Mouse (Mus musculus) heart, postnatal 0 days (tissue): ENCODE data around the gene Ltb4r2. TPM values are rescaled to one million over a fixed set of nuclear protein-coding genes. Genes with fewer than 3 reads are reported as not detected.

Experiments used
- ATAC-seq: fragments of 200-750 bp; cut with Nextera tagmentation; 2 replicates; pipeline ENCODE4 v1.8.0; 2017; ENCODE audit warnings: low read depth, moderate number of reproducible peaks, moderate library complexity; ENCODE audit not compliant: insufficient read depth
- DNase-seq: peaks from one replicate; pipeline ENCODE4 v3.0.0-alpha.2; 2016; ENCODE audit warnings: low spot score
- H3K27ac ChIP-seq: fragments of 300-500 bp; sonication (generic); 2 replicates; pipeline ENCODE4 v1.5.1; 2014; ENCODE audit warnings: low read depth, mild to moderate bottlenecking
- H3K27me3 ChIP-seq: fragments of 300-500 bp; sonication (generic); 2 replicates; pipeline ENCODE4 v1.6.1; 2014; ENCODE audit warnings: low read length, mixed read lengths; ENCODE audit not compliant: control insufficient read depth, insufficient read depth
- H3K36me3 ChIP-seq: fragments of 300-500 bp; sonication (generic); replicated peaks from 2 replicates; pipeline ENCODE4 v1.6.1; 2014; ENCODE audit warnings: low read length, mixed read lengths; ENCODE audit not compliant: control insufficient read depth, insufficient read depth
- H3K4me1 ChIP-seq: fragments of 300-500 bp; sonication (generic); 2 replicates; pipeline ENCODE4 v1.6.1; 2014; ENCODE audit warnings: antibody characterized with exemption; ENCODE audit not compliant: control insufficient read depth, insufficient read depth
- H3K4me2 ChIP-seq: fragments of 300-500 bp; sonication (generic); 2 replicates; pipeline ENCODE4 v1.6.1; 2014; ENCODE audit warnings: low read depth, mild to moderate bottlenecking, low read length, moderate library complexity
- H3K4me3 ChIP-seq: fragments of 300-500 bp; sonication (generic); 2 replicates; pipeline ENCODE4 v1.5.1; 2014; ENCODE audit warnings: low read depth, low read length
- H3K9ac ChIP-seq: fragments of 300-500 bp; sonication (generic); replicated peaks from 2 replicates; pipeline ENCODE4 v1.6.1; 2014; ENCODE audit warnings: low read depth, low read length, mixed read lengths
- H3K9me3 ChIP-seq: fragments of 300-500 bp; sonication (generic); replicated peaks from 2 replicates; pipeline ENCODE4 v1.6.1; 2016; ENCODE audit warnings: low read length; ENCODE audit not compliant: control insufficient read depth
- CTCF ChIP-seq: IDR thresholded peaks from 2 replicates; pipeline ENCODE4 v1.5.1; 2016; ENCODE audit warnings: antibody characterized with exemption, control low read depth, low read depth
- EP300 ChIP-seq: IDR thresholded peaks from 2 replicates; pipeline ENCODE4 v1.6.1; 2016; ENCODE audit warnings: antibody characterized with exemption, low read depth
- WGBS: fragments of 180-500 bp; shearing (Covaris S2); extraction: QIAGEN DNeasy Blood & Tissue Kit; methylation state at CpG from one replicate; pipeline ENCODE4 v1.1.7; 2014; 5-methylcytosine and 5-hydroxymethylcytosine counted together
- polyA plus RNA-seq: library from polyadenylated mRNA; unstranded; fragments of >200 nt; fragmentation: Nextera tagmentation; extraction: Ambion mirVana; gene quantifications from 2 replicates; pipeline ENCODE4 v1.2.1, GENCODE M21; 2015
- total RNA-seq: library from RNA; depleted of rRNA; stranded (reverse); fragments of >200 nt; gene quantifications from 2 replicates; pipeline ENCODE4 v1.2.3, GENCODE M21; 2014; ENCODE audit warnings: low replicate concordance

Gene Ltb4r2
- total and polyA plus RNA-seq, 2 experiments from 2014 or later: 0.22 TPM; not detected in 1

- WGBS: 90% methylated on average over 6 of the region's 6 CpGs
- no peaks in the 10 kb centered on the region; the same call in 1 of the 2 replicates for H3K4me1 ChIP-seq
These were observed 45.0 kb upstream of the Ltb4r2 start for GRCm38 (mm10) chr14:55716271-55716670.

GRCm38 (mm10) chr14:55716884-55717283 is 44.3 kb upstream of the Ltb4r2 start:
- no peaks in the 10 kb centered on the region for H3K9me3 ChIP-seq
- H3K27ac ChIP-seq: no peak overlapping the region
- peaks cover 19% of the 10 kb centered on the region for H3K27me3 ChIP-seq
- DNase-seq (no peak), ATAC-seq (no peak)
- H3K9ac ChIP-seq: no peak overlapping the region
- no peak for TF ChIP-seq CTCF
- H3K4me2 ChIP-seq: no peak overlapping the region
- no peaks in the 10 kb centered on the region; the same call in 1 of the 2 replicates for H3K4me1 ChIP-seq
- H3K36me3 ChIP-seq: peaks cover 17% of the 10 kb centered on the region
- 81% methylated on average over 8 of the region's 8 CpGs for WGBS
- H3K4me3 ChIP-seq: no peak overlapping the region

More at GRCm38 (mm10) chr14:55716271-55716670, 45.0 kb upstream of the Ltb4r2 start:
- no peak for TF ChIP-seq CTCF
- no peak for TF ChIP-seq EP300
- peaks cover 22% of the 10 kb centered on the region for H3K27me3 ChIP-seq
- no peak overlapping the region for H3K9ac ChIP-seq
- peaks cover 17% of the 10 kb centered on the region for H3K36me3 ChIP-seq
- no peak overlapping the region for H3K27ac ChIP-seq
- ATAC-seq (no peak; the same call in 1 of the 2 replicates), DNase-seq (no peak)
- no peak overlapping the region for H3K4me2 ChIP-seq
- H3K4me3 ChIP-seq: no peak overlapping the region
- H3K9me3 ChIP-seq: no peaks in the 10 kb centered on the region

GRCm38 (mm10) chr14:55719737-55720136 is 41.5 kb upstream of the Ltb4r2 start:
- DNase-seq: no peak
- H3K9me3 ChIP-seq: no peaks in the 10 kb centered on the region
- TF ChIP-seq CTCF (no peak), EP300 (no peak)
- H3K36me3 ChIP-seq: peaks cover 17% of the 10 kb centered on the region
- no peak overlapping the region for H3K9ac ChIP-seq
- H3K4me2 ChIP-seq: no peak overlapping the region
- H3K27me3 ChIP-seq: no peaks in the 10 kb centered on the region
- H3K4me1 ChIP-seq: no peaks in the 10 kb centered on the region; the same call in 1 of the 2 replicates
- no peak overlapping the region for H3K27ac ChIP-seq
- H3K4me3 ChIP-seq: no peak overlapping the region
- WGBS: 91% methylated on average over 6 of the region's 6 CpGs
- no peak for ATAC-seq

- peaks cover 17% of the 10 kb centered on the region for H3K36me3 ChIP-seq
- DNase-seq (no peak), ATAC-seq (no peak)
- H3K27me3 ChIP-seq: no peaks in the 10 kb centered on the region
- H3K27ac ChIP-seq: no peak overlapping the region
- 94% methylated on average over 12 of the region's 12 CpGs for WGBS
- TF ChIP-seq EP300 (no peak), CTCF (no peak)
- no peaks in the 10 kb centered on the region; the same call in 1 of the 2 replicates for H3K4me1 ChIP-seq
- H3K4me2 ChIP-seq: no peak overlapping the region
- H3K4me3 ChIP-seq: no peak overlapping the region
- H3K9ac ChIP-seq: no peak overlapping the region
- H3K9me3 ChIP-seq: no peaks in the 10 kb centered on the region
These were observed 40.6 kb upstream of the Ltb4r2 start for GRCm38 (mm10) chr14:55720666-55721065.

- ATAC-seq (no peak), DNase-seq (no peak)
- no peak for TF ChIP-seq EP300
- no peak for TF ChIP-seq CTCF
- Histone ChIP-seq H3K27ac (no peak overlapping the region), H3K4me3 (peak overlapping the region; percentile 80), H3K9me3 (no peaks in the 10 kb centered on the region), H3K9ac (no peak overlapping the region), H3K4me1 (no peaks in the 10 kb centered on the region; the same call in 1 of the 2 replicates), H3K4me2 (peak overlapping the region; percentile 68), H3K27me3 (no peaks in the 10 kb centered on the region), H3K36me3 (peaks cover 16% of the 10 kb centered on the region)
- WGBS: 91% methylated on average over 6 of the region's 6 CpGs
These were observed 40.2 kb upstream of the Ltb4r2 start for GRCm38 (mm10) chr14:55721076-55721475.

GRCm38 (mm10) chr14:55721700-55722437 is 39.4 kb upstream of the Ltb4r2 start, which contains the start of gene Rabggta:
Rabggta (minus strand) TSS chr14:55722263.
- Histone ChIP-seq H3K4me2 (peak within 1 kb of the TSS; percentile 68), H3K9ac (peak within 1 kb of the TSS; percentile 70), H3K36me3 (peaks cover 8% of the 10 kb centered on the region), H3K4me1 (no peaks in the 10 kb centered on the region; the same call in 1 of the 2 replicates), H3K9me3 (no peaks in the 10 kb centered on the region), H3K27me3 (no peaks in the 10 kb centered on the region), H3K4me3 (peak within 1 kb of the TSS; percentile 80), H3K27ac (peak within 1 kb of the TSS; percentile 75)
- ATAC-seq (peak; percentile 92), DNase-seq (peak; percentile 87)
- WGBS: under 1% methylated on average over 49 of the region's 50 CpGs
- TF ChIP-seq CTCF: peak; percentile 90
- no peak for TF ChIP-seq EP300
